Mouse (Mus musculus) liver, adult 2 months (tissue): ENCODE measurements around the gene Fam20b. TPM values are rescaled to one million over a fixed set of nuclear protein-coding genes. Genes with fewer than 3 reads are reported as not detected.
A peak's percentile ranks its signal among the peaks of the same experiment; 100 is the strongest.

Experiments
- DNase-seq: peaks from one replicate; pipeline ENCODE4 v3.0.0-alpha.2; 2011; ENCODE audit warnings: low read depth, low spot score; ENCODE audit errors: extremely low read depth
- H3K27ac ChIP-seq: fragments of 200-500 bp; replicated peaks from 2 replicates; pipeline ENCODE4 v1.5.1; 2012; ENCODE audit warnings: low read depth, mild to moderate bottlenecking, control low read depth, inconsistent platforms, low read length; ENCODE audit not compliant: insufficient read depth
- H3K27me3 ChIP-seq: fragments of 200-500 bp; 2 replicates; pipeline ENCODE4 v1.6.1; 2012; ENCODE audit warnings: mild to moderate bottlenecking, moderate library complexity, low read length, inconsistent platforms; ENCODE audit not compliant: control insufficient read depth, insufficient read depth
- H3K36me3 ChIP-seq: fragments of 200-500 bp; 2 replicates; pipeline ENCODE4 v1.6.1; 2012; ENCODE audit warnings: low read length, inconsistent platforms; ENCODE audit not compliant: control insufficient read depth, insufficient read depth
- H3K4me1 ChIP-seq: fragments of 200-500 bp; 2 replicates; pipeline ENCODE4 v1.6.1; 2011; ENCODE audit warnings: low read length; ENCODE audit not compliant: control insufficient read depth, insufficient read depth
- H3K4me3 ChIP-seq: fragments of 200-500 bp; 2 replicates; pipeline ENCODE4 v1.5.1; 2011; ENCODE audit warnings: low read depth, mild to moderate bottlenecking, control low read depth, low read length, moderate library complexity; ENCODE audit not compliant: insufficient read depth
- H3K79me2 ChIP-seq: fragments of 200-500 bp; 2 replicates; pipeline ENCODE4 v1.6.1; 2012; ENCODE audit warnings: inconsistent platforms, mild to moderate bottlenecking, low read length, moderate library complexity; ENCODE audit not compliant: control insufficient read depth, insufficient read depth
- H3K9ac ChIP-seq: fragments of 200-500 bp; 2 replicates; pipeline ENCODE4 v1.6.1; 2012; ENCODE audit warnings: low read depth, mild to moderate bottlenecking, control low read depth, inconsistent platforms, low read length
- CTCF ChIP-seq: fragments of 200-500 bp; IDR thresholded peaks from 2 replicates; pipeline ENCODE4 v1.5.1; 2011; ENCODE audit warnings: low read depth, low read length, control low read depth
- POLR2A ChIP-seq: fragments of 200-500 bp; IDR thresholded peaks from 2 replicates; pipeline ENCODE4 v1.6.1; 2011; ENCODE audit warnings: low read length, control low read depth; ENCODE audit not compliant: insufficient read depth; ENCODE audit errors: extremely low read depth
- WGBS: fragments of 180-500 bp; shearing (Covaris S2); methylation state at CpG from one replicate; pipeline ENCODE4 v1.1.7; 2018; 5-methylcytosine and 5-hydroxymethylcytosine counted together
- polyA plus RNA-seq: library from polyadenylated mRNA; depleted of rRNA; stranded (reverse); fragments of >200 nt; gene quantifications from 2 replicates; pipeline ENCODE4 v1.2.3, GENCODE M21; 2012
- total RNA-seq: library from RNA; depleted of rRNA; stranded (reverse); fragments of >200 nt; gene quantifications from 2 replicates; pipeline ENCODE4 v1.2.3, GENCODE M21; 2014

The Fam20b gene
- total and polyA plus RNA-seq, 2 experiments: 6.8 to 11.2 TPM

GRCm38 (mm10) chr1:156659906-156660659 lies 58.8 kb downstream of the Fam20b start:
- Histone ChIP-seq H3K9ac (no peak overlapping the region), H3K79me2 (no peaks in the 10 kb centered on the region), H3K4me1 (peaks cover 21% of the 10 kb centered on the region), H3K27me3 (no peaks in the 10 kb centered on the region), H3K4me3 (no peak overlapping the region), H3K27ac (peak overlapping the region; percentile 54), H3K36me3 (peaks cover 2% of the 10 kb centered on the region; the same call in 1 of the 2 replicates)
- peak; percentile 99 for DNase-seq
- TF ChIP-seq POLR2A: no peak
- TF ChIP-seq CTCF: no peak
- WGBS: 23% methylated on average over 13 of the region's 13 CpGs

- H3K79me2 ChIP-seq: no peaks in the 10 kb centered on the region
- H3K4me3 ChIP-seq: no peak overlapping the region
- peaks cover 21% of the 10 kb centered on the region for H3K4me1 ChIP-seq
- peak; percentile 100 for DNase-seq
- WGBS: 20% methylated on average over 5 of the region's 5 CpGs
- peaks cover 2% of the 10 kb centered on the region; the same call in 1 of the 2 replicates for H3K36me3 ChIP-seq
- no peak overlapping the region for H3K9ac ChIP-seq
- H3K27ac ChIP-seq: peak overlapping the region; percentile 68
- H3K27me3 ChIP-seq: no peaks in the 10 kb centered on the region
- TF ChIP-seq POLR2A (no peak), CTCF (no peak)
Observed at GRCm38 (mm10) chr1:156658676-156659075, 60.2 kb downstream of the Fam20b start.

DNA sequence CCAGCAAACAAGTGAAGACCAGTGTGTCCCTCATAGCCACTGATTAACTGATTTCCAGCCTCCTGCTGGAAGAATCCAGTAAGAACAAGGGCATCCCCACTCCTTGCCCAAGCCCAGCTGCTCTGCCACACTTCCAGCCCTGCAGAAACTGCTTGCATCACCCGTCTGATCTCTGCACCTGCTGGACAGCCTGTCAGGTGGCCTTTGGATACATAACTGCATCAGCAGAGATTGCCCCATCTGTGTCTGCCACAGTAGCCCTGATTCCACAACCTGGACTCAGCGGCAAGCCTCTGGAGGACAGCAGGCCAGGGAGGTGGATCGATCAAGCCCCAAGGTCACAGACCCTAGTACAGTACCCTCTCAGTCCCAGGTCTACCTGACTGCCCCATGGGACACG lies 61.4 kb downstream of the Fam20b start:
- Histone ChIP-seq H3K27me3 (no peaks in the 10 kb centered on the region), H3K9ac (no peak overlapping the region), H3K36me3 (peaks cover 2% of the 10 kb centered on the region; the same call in 1 of the 2 replicates), H3K4me1 (peaks cover 21% of the 10 kb centered on the region), H3K79me2 (no peaks in the 10 kb centered on the region), H3K4me3 (no peak overlapping the region), H3K27ac (peak overlapping the region; percentile 22)
- DNase-seq: peak; percentile 99
- 29% methylated on average over 4 of the region's 4 CpGs for WGBS
- peak; percentile 56 for TF ChIP-seq CTCF
- no peak for TF ChIP-seq POLR2A

DNA sequence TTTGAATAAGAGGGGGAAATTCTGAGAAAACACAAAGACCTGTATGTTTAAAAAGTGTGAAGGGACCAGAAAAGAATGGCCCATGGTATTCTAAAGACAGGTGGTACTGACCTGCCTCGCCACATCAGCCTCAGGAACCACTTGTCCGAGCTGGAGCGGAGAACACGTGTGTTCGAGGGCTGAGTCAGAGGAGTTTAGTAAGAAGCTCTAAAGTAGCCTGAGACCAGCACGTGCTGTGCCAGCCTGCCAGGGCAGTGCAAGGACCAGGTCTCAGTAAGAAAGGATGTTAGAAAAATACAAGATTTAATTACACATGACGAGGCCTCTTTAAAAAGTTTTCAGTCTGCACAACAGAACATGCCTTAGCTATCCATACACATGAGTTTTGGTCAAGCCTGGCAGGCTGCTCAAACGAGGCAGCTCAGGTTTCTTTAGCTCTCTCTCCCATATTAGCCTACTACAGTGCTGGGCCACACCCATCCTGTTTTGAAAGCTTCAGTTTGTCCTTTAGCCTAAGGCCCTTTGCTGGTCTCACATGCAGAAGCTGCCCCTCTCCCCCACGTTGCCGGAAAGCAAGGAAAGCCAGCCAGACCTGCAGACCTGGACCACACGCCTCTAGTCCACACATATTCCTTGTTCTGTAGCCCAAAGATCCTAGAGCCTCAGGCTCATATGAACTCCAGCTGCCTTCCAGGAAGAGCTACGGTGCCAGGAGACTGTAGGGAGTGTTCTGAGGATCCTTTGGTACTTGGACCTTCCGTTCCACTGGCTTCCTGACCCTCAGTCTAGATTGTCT lies 64.0 kb downstream of the Fam20b start:
- no peak for DNase-seq
- no peaks in the 10 kb centered on the region for H3K79me2 ChIP-seq
- no peaks in the 10 kb centered on the region for H3K36me3 ChIP-seq
- TF ChIP-seq CTCF (no peak), POLR2A (no peak)
- H3K27me3 ChIP-seq: no peaks in the 10 kb centered on the region
- no peak overlapping the region for H3K9ac ChIP-seq
- H3K4me1 ChIP-seq: peaks cover 17% of the 10 kb centered on the region
- 84% methylated on average over 13 of the region's 13 CpGs for WGBS
- H3K4me3 ChIP-seq: no peak overlapping the region
- H3K27ac ChIP-seq: no peak overlapping the region

GRCm38 (mm10) chr1:156652189-156652822 lies 66.6 kb downstream of the Fam20b start:
- H3K4me1 ChIP-seq: peaks cover 5% of the 10 kb centered on the region; the same call in 1 of the 2 replicates
- 41% methylated on average over 6 of the region's 6 CpGs for WGBS
- no peak overlapping the region for H3K4me3 ChIP-seq
- TF ChIP-seq CTCF (no peak), POLR2A (no peak)
- no peaks in the 10 kb centered on the region for H3K27me3 ChIP-seq
- peak; percentile 46 for DNase-seq
- no peak overlapping the region for H3K9ac ChIP-seq
- H3K27ac ChIP-seq: no peak overlapping the region
- no peaks in the 10 kb centered on the region for H3K36me3 ChIP-seq
- no peaks in the 10 kb centered on the region for H3K79me2 ChIP-seq
